Mouse (Mus musculus) midbrain, embryonic 11.5 days (tissue): ENCODE data around the gene Ppp1r27. TPM values are rescaled to one million over a fixed set of nuclear protein-coding genes. Genes with fewer than 3 reads are reported as not detected.
"Not testable (repeated sequence)": the region's sequence is repeated elsewhere in the genome, so short reads cannot be mapped to it uniquely, and the experiment has no call there.

Experiments
- ATAC-seq: fragments of 200-750 bp; cut with Nextera tagmentation; 2 replicates; pipeline ENCODE4 v1.8.0; 2017; ENCODE audit warnings: moderate TSS enrichment, moderate library complexity; ENCODE audit not compliant: low FRiP score
- DNase-seq: peaks from one replicate; pipeline ENCODE4 v3.0.0; 2015; ENCODE audit warnings: low spot score; ENCODE audit errors: missing footprints
- H3K27ac ChIP-seq: fragments of 300-500 bp; sonication (generic); 2 replicates; pipeline ENCODE4 v1.5.1; 2014; ENCODE audit warnings: low read depth, low read length
- H3K27me3 ChIP-seq: fragments of 300-500 bp; sonication (generic); 2 replicates; pipeline ENCODE4 v1.6.1; 2014; ENCODE audit warnings: mild to moderate bottlenecking, low read length, moderate library complexity, mixed read lengths; ENCODE audit not compliant: control insufficient read depth, insufficient read depth
- H3K36me3 ChIP-seq: fragments of 300-500 bp; sonication (generic); 2 replicates; pipeline ENCODE4 v1.6.1; 2014; ENCODE audit warnings: mild to moderate bottlenecking, low read length, moderate library complexity, mixed read lengths; ENCODE audit not compliant: control insufficient read depth, insufficient read depth
- H3K4me1 ChIP-seq: fragments of 300-500 bp; sonication (generic); 2 replicates; pipeline ENCODE4 v1.6.1; 2014; ENCODE audit warnings: low read length; ENCODE audit not compliant: control insufficient read depth, insufficient read depth
- H3K4me2 ChIP-seq: fragments of 300-500 bp; sonication (generic); 2 replicates; pipeline ENCODE4 v1.6.1; 2014; ENCODE audit warnings: mild to moderate bottlenecking, moderate library complexity
- H3K4me3 ChIP-seq: fragments of 300-500 bp; sonication (generic); 2 replicates; pipeline ENCODE4 v1.5.1; 2014; ENCODE audit warnings: low read depth, low read length
- H3K9ac ChIP-seq: fragments of 300-500 bp; sonication (generic); 2 replicates; pipeline ENCODE4 v1.6.1; 2014; ENCODE audit warnings: low read length
- H3K9me3 ChIP-seq: fragments of 300-500 bp; sonication (generic); 2 replicates; pipeline ENCODE4 v1.6.1; 2016; ENCODE audit warnings: low read length; ENCODE audit not compliant: control insufficient read depth
- whole genome bisulfite sequencing: fragments of 180-500 bp; shearing (Covaris S2); extraction: QIAGEN DNeasy Blood & Tissue Kit; methylation state at CpG from one replicate; pipeline ENCODE4 v1.1.7; 2014; 5-methylcytosine and 5-hydroxymethylcytosine counted together
- polyA plus RNA-seq: library from polyadenylated mRNA; unstranded; fragments of >200 nt; fragmentation: Nextera tagmentation; extraction: Ambion mirVana; gene quantifications from 2 replicates; pipeline ENCODE4 v1.2.1, GENCODE M21; 2014

Gene Ppp1r27
- polyA plus RNA-seq, 1 experiment from 2014 or later, result not detected

DNA sequence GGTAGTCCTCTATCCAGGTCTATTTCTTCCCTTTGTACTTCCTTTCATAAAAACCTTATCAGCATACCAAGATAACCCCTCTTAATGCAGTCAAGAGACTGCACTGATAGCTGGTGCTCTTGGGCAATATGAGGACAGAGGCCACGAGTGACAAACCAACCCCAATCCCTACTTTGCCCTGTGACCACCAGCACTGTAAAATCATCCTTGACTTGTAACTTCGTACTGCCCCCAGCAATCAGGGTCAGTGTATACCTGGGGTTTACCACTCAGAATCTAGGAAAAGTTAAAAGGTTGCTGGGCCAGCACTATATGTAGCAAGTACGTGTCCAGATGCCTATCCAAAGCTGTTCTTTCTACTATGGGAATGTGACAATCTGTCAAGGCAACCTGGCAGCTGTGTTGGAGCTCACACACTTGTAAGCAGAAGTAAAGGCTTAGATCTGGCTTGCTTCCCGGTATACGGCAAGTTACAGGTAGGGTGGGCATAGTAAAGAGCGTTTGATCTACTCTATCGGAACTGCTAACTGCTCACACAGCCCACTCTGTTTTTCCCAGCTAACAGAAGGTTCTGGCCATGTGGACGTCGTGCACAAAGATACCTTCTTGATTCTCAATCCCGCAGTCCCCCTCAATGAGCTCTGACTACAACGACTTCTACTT lies 21.0 kb upstream of the Ppp1r27 start:
- peaks cover 23% of the 10 kb centered on the region for H3K36me3 ChIP-seq
- 21% methylated on average over 11 of the region's 11 CpGs for WGBS

DNA sequence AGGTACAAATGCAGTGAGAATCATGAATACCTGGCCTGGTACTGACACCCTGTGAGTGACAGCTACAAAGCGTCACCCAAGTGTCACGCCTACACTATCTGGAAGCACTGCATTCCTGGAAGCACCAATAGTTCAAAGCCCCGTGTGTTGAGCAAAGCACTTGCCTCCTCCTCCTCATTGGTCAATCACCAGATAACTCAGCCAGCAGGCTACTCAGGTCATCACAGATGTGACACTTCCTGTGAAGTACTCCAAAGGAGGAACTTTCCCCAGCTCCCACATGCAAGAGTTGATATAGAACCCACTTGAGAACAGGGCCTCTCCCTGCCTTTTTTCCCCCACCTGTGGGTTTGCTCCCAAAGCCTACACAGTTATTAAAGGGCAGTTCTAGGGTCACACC lies 20.2 kb upstream of the Ppp1r27 start:
- Histone ChIP-seq H3K4me3 (peak overlapping the region; percentile 97), H3K9me3 (no peaks in the 10 kb centered on the region), H3K27ac (no peak overlapping the region), H3K4me2 (peak overlapping the region; percentile 57), H3K4me1 (peaks cover 12% of the 10 kb centered on the region), H3K27me3 (no peaks in the 10 kb centered on the region), H3K36me3 (peaks cover 29% of the 10 kb centered on the region), H3K9ac (no peak overlapping the region)
- WGBS, result 81% methylated on average over 3 of the region's 3 CpGs
- ATAC-seq (no peak), DNase-seq (no peak)

More for the DNA sequence above, 21.0 kb upstream of the Ppp1r27 start:
- DNase-seq (peak; percentile 88), ATAC-seq (no peak)
- H3K4me3 ChIP-seq, result peak overlapping the region; percentile 97
- peak overlapping the region; percentile 89; the same call in 1 of the 2 replicates for H3K27ac ChIP-seq
- peak overlapping the region; percentile 57 for H3K4me2 ChIP-seq
- H3K4me1 ChIP-seq, result peaks cover 12% of the 10 kb centered on the region
- no peaks in the 10 kb centered on the region for H3K27me3 ChIP-seq
- no peaks in the 10 kb centered on the region for H3K9me3 ChIP-seq
- H3K9ac ChIP-seq, result peak overlapping the region; percentile 96

DNA sequence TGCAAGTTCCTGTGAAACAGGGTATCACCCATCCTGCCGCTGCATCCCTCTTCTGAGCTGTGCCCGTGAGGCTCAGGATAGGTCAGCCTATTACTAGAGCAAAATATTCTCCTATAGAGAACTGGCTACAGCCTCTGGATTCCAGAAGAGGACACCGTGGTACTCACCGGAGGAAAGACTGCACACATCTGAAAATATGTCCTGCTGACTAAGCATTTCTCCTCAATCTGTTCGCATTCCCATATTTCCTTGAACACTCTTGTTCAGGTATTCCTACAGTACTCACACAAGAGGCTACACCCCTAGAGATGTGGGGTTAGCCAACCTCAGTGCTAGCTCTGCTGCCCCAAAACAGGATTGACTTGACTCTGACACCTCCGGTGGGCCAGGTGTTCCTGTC lies 17.4 kb upstream of the Ppp1r27 start:
- H3K4me1 ChIP-seq, result peaks cover 9% of the 10 kb centered on the region

DNA sequence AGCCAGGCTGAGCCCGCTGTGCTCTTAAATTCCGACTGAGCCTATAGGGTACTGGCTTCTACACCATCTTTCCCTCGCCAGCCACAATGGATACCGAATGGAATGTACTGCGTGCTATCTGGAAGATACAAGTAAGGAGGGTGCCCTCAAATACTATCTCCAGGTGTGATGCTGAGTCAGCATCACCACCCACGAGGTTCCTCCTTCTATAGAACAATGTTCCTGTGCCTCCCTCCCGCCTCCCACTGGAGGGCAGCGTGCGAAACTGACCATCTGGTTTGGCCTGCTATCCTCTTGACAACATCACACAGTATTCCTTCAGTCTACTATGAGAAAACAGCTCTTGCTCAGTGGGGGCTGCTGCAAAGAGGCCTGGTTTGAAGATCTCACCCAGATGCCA lies 14.2 kb upstream of the Ppp1r27 start:
- Histone ChIP-seq H3K4me1 (no peaks in the 10 kb centered on the region), H3K27ac (no peak overlapping the region), H3K27me3 (no peaks in the 10 kb centered on the region), H3K4me2 (no peak overlapping the region), H3K36me3 (peaks cover 58% of the 10 kb centered on the region), H3K9ac (no peak overlapping the region), H3K4me3 (no peak overlapping the region), H3K9me3 (no peaks in the 10 kb centered on the region)
- WGBS, result 89% methylated on average over 9 of the region's 9 CpGs
- ATAC-seq (no peak), DNase-seq (no peak)

More for the DNA sequence above, 17.4 kb upstream of the Ppp1r27 start:
- Histone ChIP-seq H3K27ac (no peak overlapping the region), H3K9me3 (no peaks in the 10 kb centered on the region), H3K27me3 (no peaks in the 10 kb centered on the region), H3K4me3 (no peak overlapping the region), H3K9ac (no peak overlapping the region), H3K36me3 (peaks cover 38% of the 10 kb centered on the region), H3K4me2 (no peak overlapping the region)
- 96% methylated on average over 6 of the region's 6 CpGs for WGBS
- DNase-seq (no peak), ATAC-seq (no peak)

DNA sequence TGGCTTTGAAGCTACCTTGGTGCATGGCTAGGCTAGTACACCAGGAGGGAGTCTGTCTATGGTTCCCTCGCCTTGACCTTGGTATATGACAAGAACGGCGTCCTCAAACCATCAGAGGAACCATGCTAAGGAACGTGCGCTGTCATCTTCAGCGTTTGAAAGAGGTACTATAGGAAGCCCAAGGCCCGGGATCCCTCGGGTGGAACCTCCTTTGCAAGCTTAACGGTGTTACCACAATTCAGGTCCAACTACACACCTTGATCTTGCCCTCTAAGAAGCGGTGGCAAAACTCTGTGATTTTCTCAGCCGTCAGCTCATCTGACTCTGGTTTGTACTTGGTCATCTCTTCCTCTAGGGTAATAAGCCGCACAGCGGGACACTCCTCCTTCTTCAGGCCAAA lies 12.0 kb upstream of the Ppp1r27 start:
- Histone ChIP-seq H3K9ac (no peak overlapping the region), H3K36me3 (peaks cover 50% of the 10 kb centered on the region), H3K9me3 (no peaks in the 10 kb centered on the region), H3K27me3 (no peaks in the 10 kb centered on the region), H3K4me1 (no peaks in the 10 kb centered on the region), H3K4me2 (no peak overlapping the region), H3K27ac (no peak overlapping the region), H3K4me3 (no peak overlapping the region)
- WGBS, result 94% methylated on average over 13 of the region's 13 CpGs
- DNase-seq (no peak), ATAC-seq (no peak)

DNA sequence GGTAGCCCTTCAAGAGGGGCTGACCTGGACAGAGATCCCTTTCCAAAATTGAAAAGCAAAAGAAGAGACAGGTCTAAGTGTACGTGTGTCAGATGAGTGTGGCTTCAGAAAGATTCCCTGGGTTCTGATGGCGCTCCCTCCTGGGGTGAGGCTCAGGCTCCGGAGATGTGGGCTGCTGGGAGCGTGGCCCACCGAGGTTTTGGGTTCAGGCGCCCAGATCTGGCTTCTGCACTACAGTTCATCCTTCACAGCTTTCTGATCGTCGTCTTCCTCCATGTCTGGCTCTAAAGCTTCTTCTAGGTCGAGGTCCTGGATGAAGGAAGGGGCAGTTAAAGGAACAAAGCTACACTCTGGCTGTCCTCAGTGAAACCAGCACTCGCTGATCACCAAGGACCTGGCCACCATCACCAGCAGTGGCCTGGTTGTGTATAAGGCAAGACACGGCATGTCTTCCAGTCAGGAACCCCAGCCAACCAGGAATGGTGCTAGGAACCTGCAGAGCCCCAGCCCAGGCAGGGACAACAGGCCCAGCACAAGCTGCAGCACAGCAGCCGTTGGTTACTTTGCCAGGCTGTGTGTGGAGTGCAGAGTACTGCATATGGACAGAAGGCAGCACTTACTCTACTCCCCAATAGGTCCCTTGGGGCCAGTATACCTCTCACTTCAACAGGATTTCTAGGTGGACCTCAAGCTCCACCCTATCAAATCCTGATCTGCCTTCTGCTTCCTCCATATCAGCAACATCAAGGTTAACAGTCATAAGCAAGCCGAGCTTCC lies 10.2 kb upstream of the Ppp1r27 start:
- DNase-seq (no peak), ATAC-seq (no peak)
- Histone ChIP-seq H3K4me1 (no peaks in the 10 kb centered on the region), H3K27me3 (no peaks in the 10 kb centered on the region), H3K36me3 (peaks cover 40% of the 10 kb centered on the region), H3K9ac (no peak overlapping the region), H3K4me2 (no peak overlapping the region), H3K4me3 (no peak overlapping the region), H3K27ac (no peak overlapping the region), H3K9me3 (no peaks in the 10 kb centered on the region)
- 93% methylated on average over 13 of the region's 13 CpGs for WGBS

DNA sequence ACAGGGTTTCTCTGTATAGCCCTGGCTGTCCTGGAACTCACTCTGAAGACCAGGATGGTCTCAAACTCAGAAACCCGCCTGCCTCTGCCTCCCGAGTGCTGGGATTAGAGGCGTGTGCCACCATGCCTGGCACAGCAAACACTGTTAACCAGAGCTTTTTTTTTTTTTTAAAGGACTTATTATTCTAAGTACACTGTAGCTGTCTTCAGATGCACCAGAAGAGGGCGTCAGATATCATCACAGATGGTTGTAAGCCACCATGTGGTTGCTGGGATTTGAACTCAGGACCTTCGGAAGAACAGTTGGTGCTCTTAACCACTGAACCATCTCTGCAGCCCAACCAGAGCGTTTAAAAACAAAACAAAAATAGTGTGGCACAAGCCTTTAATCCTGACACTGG lies 7.9 kb upstream of the Ppp1r27 start:
- H3K9ac ChIP-seq, DNase-seq, ATAC-seq, H3K4me3 ChIP-seq, H3K27ac ChIP-seq, H3K9me3 ChIP-seq, H3K4me2 ChIP-seq, H3K4me1 ChIP-seq, H3K27me3 ChIP-seq: not testable (repeated sequence)
- H3K36me3 ChIP-seq, result peaks cover 34% of the 10 kb centered on the region
- 91% methylated on average over 6 of the region's 6 CpGs for WGBS

DNA sequence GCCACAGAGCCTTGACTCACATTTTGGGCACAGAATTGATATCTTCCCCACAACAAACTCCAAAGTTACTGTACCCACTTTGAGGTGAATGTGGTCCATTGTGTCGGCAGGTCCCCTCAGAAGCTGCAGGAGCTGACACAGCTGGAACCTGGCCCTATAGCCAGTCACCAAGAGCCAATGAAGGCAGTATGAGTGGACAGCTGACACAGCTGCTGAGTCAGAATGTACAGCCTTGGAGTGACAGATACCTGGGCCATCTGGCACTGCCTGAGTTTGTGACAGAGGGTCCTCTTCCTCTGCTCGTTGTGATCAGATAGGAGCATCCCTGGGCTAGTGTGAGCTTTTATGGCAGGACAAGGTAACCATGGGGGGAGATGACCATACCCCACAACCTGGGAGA lies 4.3 kb upstream of the Ppp1r27 start:
- no peak overlapping the region for H3K9ac ChIP-seq
- DNase-seq, result no peak
- WGBS, result 80% methylated on average over 2 of the region's 2 CpGs

DNA sequence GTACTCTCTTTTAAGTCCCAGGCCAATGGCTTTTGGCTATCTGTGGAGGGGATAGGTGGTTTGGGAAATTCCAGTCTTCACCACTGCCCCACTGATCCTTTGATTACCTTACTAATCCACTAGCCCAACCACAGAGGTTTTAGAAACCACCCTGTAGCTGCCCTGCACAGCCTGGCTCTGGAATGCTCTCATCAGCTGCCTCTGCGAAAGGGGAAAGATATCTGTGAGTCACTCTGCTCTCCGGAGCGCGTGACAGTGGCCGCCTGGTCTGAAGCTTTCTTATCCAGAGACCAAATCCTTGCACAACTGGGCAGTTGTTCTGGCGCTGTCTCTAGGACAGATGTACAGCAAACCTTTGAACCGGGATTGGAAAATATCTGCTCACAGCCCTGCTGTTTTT lies 3.9 kb upstream of the Ppp1r27 start:
- Histone ChIP-seq H3K9me3 (no peaks in the 10 kb centered on the region), H3K27ac (no peak overlapping the region), H3K27me3 (no peaks in the 10 kb centered on the region), H3K9ac (no peak overlapping the region), H3K4me3 (no peak overlapping the region), H3K4me2 (no peak overlapping the region), H3K4me1 (peaks cover 4% of the 10 kb centered on the region), H3K36me3 (peaks cover under 1% of the 10 kb centered on the region; the same call in 1 of the 2 replicates)
- DNase-seq, result no peak
- no peak for ATAC-seq
- WGBS, result 83% methylated on average over 7 of the region's 7 CpGs

More for the DNA sequence above, 4.3 kb upstream of the Ppp1r27 start:
- H3K4me2 ChIP-seq, result no peak overlapping the region
- H3K27ac ChIP-seq, result no peak overlapping the region
- no peaks in the 10 kb centered on the region for H3K27me3 ChIP-seq
- ATAC-seq, result no peak
- H3K4me1 ChIP-seq, result no peaks in the 10 kb centered on the region
- H3K9me3 ChIP-seq, result no peaks in the 10 kb centered on the region
- H3K4me3 ChIP-seq, result no peak overlapping the region
- peaks cover 4% of the 10 kb centered on the region for H3K36me3 ChIP-seq
